Mouse (Mus musculus): Measurements from ENCODE around the gene Vsig4. TPM values are rescaled to one million over a fixed set of nuclear protein-coding genes. Genes with fewer than 3 reads are reported as not detected.

Gene Vsig4
- total RNA-seq (2023): not detected in 2 replicates

DNA sequence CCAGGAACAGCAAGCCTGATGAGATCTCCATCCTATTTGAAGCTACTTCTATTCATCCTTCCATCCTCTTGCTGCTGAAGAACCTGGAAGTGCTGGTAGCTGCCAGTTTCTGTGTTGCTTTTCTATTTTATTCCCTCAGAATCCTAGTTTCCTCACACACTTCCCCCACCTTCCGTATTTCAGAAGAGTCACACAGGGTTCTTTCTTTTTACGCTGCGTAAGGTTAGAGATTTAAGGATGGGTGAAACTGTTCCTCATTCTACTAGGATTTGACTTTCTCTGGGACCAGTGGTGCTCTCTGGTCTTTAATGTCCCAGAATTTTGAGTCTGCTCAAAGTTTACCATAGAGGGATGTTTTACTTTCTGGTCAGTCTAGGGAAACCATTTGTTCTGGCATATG lies at the start of gene Vsig4:
Gene Vsig4 (minus strand): TSS at position 101 of the 400 bp plus-strand sequence.

Other genes with a start within 250 kb of the Vsig4 start
- 491 and 496 TPM in 2 replicates for gene Msn, start 197.4 kb downstream of the Vsig4 start, total RNA-seq (2023)
- not detected in 2 replicates for gene Heph, start 161.9 kb upstream of the Vsig4 start, total RNA-seq (2023)
- gene Hsf3, start 162.9 kb upstream of the Vsig4 start, total RNA-seq (2023): not detected in 2 replicates

Measured in neutrophil, adult 65 days (primary cell).